Mouse (Mus musculus) stomach, postnatal 0 days (tissue): ENCODE measurements at regions not wholly inside any gene's neighbourhood (a gene's known extent, or its start where the extent isn't known, plus 50 kb on each side); places are given as distances from the start of the nearest gene placed in this dataset.

Experiments
- CTCF ChIP-seq: IDR thresholded peaks from 2 replicates; pipeline ENCODE4 v1.5.1; 2016; ENCODE audit warnings: antibody characterized with exemption, low read depth, mild to moderate bottlenecking, moderate library complexity
- EP300 ChIP-seq: optimal IDR thresholded peaks from 2 replicates; pipeline ENCODE3; 2016; ENCODE audit warnings: antibody characterized with exemption

GRCm38 (mm10) chr13:35395630-35396029 lies 264.0 kb upstream of the Cdyl start:
- TF ChIP-seq CTCF: no peak
- no peak for TF ChIP-seq EP300
